Mouse (Mus musculus) neural tube, embryonic 14.5 days (tissue): ENCODE results near the gene Dpysl4. TPM values are rescaled to one million over a fixed set of nuclear protein-coding genes. Genes with fewer than 3 reads are reported as not detected.

Experiments
- ATAC-seq: fragments of 200-750 bp; cut with Nextera tagmentation; 2 replicates; pipeline ENCODE4 v1.8.0; 2017; ENCODE audit warnings: low read depth, mild to moderate bottlenecking, moderate TSS enrichment, moderate library complexity
- H3K27ac ChIP-seq: fragments of 300-500 bp; sonication (generic); 2 replicates; pipeline ENCODE4 v1.5.1; 2014; ENCODE audit warnings: low read depth, mild to moderate bottlenecking, control low read depth, low read length, moderate library complexity, mixed read lengths
- H3K27me3 ChIP-seq: fragments of 300-500 bp; sonication (generic); 2 replicates; pipeline ENCODE4 v1.6.1; 2014; ENCODE audit warnings: low read length; ENCODE audit not compliant: control insufficient read depth, insufficient read depth
- H3K36me3 ChIP-seq: fragments of 300-500 bp; sonication (generic); 2 replicates; pipeline ENCODE4 v1.6.1; 2014; ENCODE audit warnings: low read length, mixed read lengths; ENCODE audit not compliant: control insufficient read depth, insufficient read depth
- H3K4me1 ChIP-seq: fragments of 300-500 bp; sonication (generic); 2 replicates; pipeline ENCODE4 v1.6.1; 2014; ENCODE audit warnings: low read length; ENCODE audit not compliant: control insufficient read depth, insufficient read depth
- H3K4me2 ChIP-seq: fragments of 300-500 bp; sonication (generic); 2 replicates; pipeline ENCODE4 v1.6.1; 2014; ENCODE audit warnings: mild to moderate bottlenecking, low read depth, low read length, control low read depth
- H3K4me3 ChIP-seq: fragments of 300-500 bp; sonication (generic); 2 replicates; pipeline ENCODE4 v1.5.1; 2014; ENCODE audit warnings: low read depth, low read length, control low read depth, mixed read lengths
- H3K9ac ChIP-seq: fragments of 300-500 bp; sonication (generic); replicated peaks from 2 replicates; pipeline ENCODE4 v1.6.1; 2014; ENCODE audit warnings: low read depth, mild to moderate bottlenecking, control low read depth, low read length, mixed read lengths
- H3K9me3 ChIP-seq: fragments of 300-500 bp; sonication (generic); 2 replicates; pipeline ENCODE4 v1.6.1; 2016; ENCODE audit warnings: low read length; ENCODE audit not compliant: control insufficient read depth
- WGBS: fragments of 180-500 bp; shearing (Covaris S2); extraction: QIAGEN DNeasy Blood & Tissue Kit; methylation state at CpG from one replicate; pipeline ENCODE4 v1.1.7; 2014; 5-methylcytosine and 5-hydroxymethylcytosine counted together
- polyA plus RNA-seq: library from polyadenylated mRNA; unstranded; fragments of >200 nt; fragmentation: Nextera tagmentation; extraction: Ambion mirVana; gene quantifications from 2 replicates; pipeline ENCODE4 v1.2.1, GENCODE M21; 2014

Gene Dpysl4
- polyA plus RNA-seq, 1 experiment from 2014 or later, result 256 TPM

DNA sequence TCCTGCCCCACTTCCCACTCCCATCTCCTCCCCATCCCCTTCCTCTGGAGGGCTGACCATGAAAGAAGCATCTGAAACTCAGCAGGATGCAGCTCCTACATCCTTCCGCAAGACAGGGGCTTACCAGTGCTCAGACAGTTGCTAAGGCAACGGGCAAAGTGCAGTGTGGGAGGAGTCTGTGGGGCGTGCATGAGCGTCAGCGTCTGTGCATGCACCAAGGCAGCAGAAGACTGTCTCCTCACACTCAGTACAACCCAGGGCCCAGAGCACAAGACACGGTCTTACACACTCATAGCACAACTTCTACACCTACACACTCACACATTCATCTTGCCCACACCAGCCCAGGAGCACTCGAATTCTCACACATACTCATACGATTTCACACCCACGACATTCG, 65.3 kb downstream of the Dpysl4 start:
- peak; percentile 91 for ATAC-seq
- Histone ChIP-seq H3K9ac (no peak overlapping the region), H3K4me3 (no peak overlapping the region), H3K4me2 (no peak overlapping the region), H3K9me3 (no peaks in the 10 kb centered on the region), H3K4me1 (peaks cover 10% of the 10 kb centered on the region), H3K36me3 (no peaks in the 10 kb centered on the region), H3K27ac (peak overlapping the region; percentile 44), H3K27me3 (no peaks in the 10 kb centered on the region)
- 32% methylated on average over 10 of the region's 10 CpGs for WGBS

Other genes starting within 250 kb of the Dpysl4 start
- gene Ppp2r2d, start 239.9 kb upstream of the Dpysl4 start, polyA plus RNA-seq, result 108 and 115 TPM in 2 replicates
- gene Mapk1ip1, start 239.7 kb upstream of the Dpysl4 start, polyA plus RNA-seq, result 39.2 and 47.8 TPM in 2 replicates
- 126 and 143 TPM in 2 replicates for gene Bnip3, start 176.5 kb upstream of the Dpysl4 start, polyA plus RNA-seq
- 10.1 and 15.0 TPM in 2 replicates for gene Jakmip3, start 145.3 kb upstream of the Dpysl4 start, polyA plus RNA-seq
- 5.1 and 6.9 TPM in 2 replicates for gene Lrrc27, start 127.0 kb downstream of the Dpysl4 start, polyA plus RNA-seq
- 1.5 and 1.7 TPM in 2 replicates for gene Stk32c, start 127.3 kb downstream of the Dpysl4 start, polyA plus RNA-seq
- gene Pwwp2b, start 162.5 kb downstream of the Dpysl4 start, polyA plus RNA-seq, result 5.6 and 6.4 TPM in 2 replicates